Mouse (Mus musculus): ENCODE data around the gene Rab9b.

Gene Rab9b

DNA sequence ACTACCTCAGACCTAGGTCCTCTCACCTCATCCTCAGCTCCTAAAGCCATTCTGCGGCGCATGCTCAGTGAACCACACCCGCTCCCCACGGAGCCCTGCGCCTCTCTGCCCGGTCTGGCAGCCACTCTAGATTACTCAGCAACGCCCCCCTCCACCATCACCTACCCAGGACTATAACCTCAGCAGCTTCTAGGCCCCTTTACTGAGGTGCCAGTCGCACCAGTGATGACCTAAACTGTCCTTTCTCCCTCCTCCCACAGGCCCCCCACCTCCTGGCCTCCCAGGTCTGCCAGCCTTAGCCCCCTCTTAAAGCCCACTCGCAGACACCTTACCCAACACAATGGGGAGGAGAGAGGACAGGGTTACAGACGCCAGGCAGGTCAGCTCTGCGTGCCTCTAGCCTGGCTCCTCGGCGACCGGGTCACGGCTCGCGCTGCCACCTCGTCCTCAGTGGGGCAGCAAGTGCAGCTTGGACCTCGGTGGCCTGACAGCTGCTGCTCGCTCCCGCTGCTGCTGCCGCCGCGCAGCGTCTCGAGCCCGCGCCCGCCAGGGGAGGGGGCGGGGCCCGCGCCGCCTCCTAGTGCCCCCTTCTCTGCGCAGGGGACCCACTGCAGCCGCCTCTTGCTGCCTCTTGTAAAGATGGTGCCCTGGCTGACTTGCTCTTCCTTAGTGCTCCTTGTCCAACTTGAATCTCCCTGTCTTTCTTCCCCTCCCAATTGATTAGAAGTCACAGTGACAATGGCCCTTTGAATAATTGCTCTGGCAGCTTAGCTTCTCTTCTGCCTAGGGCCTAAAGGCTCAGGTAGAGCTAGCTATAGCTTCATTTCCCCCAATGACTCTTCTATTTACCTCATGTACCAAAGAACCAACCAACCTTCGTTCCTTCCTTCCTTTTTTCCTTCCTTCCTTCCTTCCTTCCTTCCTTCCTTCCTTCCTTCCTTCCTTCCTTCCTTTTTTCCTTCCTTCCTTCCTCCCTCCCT lies at the start of gene Rab9b:
Gene Rab9b, minus strand, starts transcription at position 695 of the 980 bp plus-strand sequence.
- DNase-seq (ENCODE audit: low read depth, low spot score), result peak; percentile 7

- no peak for DNase-seq (ENCODE audit: low read depth, low spot score)
These were observed 35.8 kb upstream of the Rab9b start for GRCm38 (mm10) chrX:136904369-136904768.

DNA sequence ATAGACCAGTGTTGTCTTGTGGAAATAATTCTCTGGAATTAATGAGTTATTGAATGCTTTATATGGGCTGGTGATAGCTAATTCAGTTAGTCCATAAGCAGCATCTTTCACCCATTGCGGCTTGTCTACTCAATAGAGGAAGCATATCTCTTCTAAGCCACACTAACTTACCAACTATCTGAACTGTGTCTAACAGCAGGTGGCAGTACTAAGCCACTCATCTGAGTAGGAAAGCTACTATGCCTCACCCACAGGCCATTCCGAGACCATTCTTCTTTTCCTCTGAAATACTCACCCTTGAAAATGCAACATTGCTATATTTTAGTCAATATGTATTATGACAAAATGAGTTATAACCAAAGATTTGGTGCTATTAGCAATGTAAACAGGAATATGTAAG lies 27.2 kb upstream of the Rab9b start:
- peak; percentile 5 for DNase-seq (ENCODE audit: low read depth, low spot score)

GRCm38 (mm10) chrX:136850300-136850699 lies 18.3 kb downstream of the Rab9b start:
- no peak for DNase-seq (ENCODE audit: low read depth, low spot score)

DNA sequence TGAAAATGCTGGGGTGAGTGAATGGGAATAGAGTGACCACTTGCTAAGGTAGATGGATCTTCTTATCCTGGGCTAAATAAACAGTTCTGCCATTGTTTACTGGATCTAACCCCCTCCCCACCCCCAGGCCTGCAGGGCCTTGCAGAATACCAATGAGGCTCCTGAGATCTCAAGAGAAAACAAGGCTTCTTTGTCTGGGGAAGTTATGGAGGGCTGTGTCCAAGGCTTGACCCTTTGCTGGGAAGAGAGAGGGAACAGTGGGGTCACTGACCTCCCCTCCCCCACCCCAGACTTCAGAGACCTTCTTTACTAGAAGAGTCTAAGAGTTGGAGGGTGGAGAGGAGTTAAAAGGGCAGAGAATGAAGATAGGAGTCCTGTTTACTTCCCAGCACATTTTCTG lies 39.9 kb downstream of the Rab9b start:
- DNase-seq (ENCODE audit: low read depth, low spot score), result no peak

DNA sequence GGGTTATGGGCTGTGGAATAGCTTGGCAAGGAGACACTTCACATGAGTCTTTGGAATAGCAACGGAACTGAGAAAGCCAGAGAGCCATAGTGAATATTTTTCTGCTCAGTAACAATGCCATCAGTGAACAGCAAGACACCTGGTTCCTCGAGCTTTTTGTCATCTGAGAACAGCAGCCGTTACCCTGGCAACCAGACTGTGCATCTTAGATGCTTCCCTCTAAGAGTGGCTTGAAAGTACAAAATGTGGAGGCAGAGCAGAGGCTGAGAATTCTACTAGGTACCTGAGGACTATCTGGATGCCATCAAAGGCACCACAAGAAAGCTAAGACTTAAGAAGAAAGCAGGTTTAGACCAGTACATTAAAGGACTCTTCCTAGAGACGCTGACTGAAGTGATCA lies 43.5 kb downstream of the Rab9b start:
- DNase-seq (ENCODE audit: low read depth, low spot score), result no peak

DNA sequence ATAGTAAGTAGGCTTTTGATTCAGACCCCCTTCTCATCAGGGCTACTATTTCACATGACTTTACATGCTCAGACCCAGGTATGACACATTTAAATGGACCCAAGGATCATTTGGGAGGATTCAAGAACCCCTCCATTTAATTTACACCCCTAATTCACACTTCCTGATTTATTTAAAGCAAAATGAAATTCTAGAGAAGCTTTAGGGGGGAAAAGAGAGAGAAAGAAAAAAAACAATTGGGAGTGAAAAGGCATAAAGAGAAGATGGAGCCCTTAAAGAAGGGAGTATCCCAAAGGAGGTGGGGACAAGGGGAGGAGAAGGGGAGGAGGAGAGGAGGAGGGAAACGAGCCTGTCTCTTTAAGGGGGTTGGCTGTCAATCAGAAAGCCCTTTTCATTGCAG lies 46.2 kb downstream of the Rab9b start, which contains the start of gene Plp1:
Gene Plp1, plus strand, starts transcription at position 301 of the 400 bp plus-strand sequence.
- DNase-seq (ENCODE audit: low read depth, low spot score), result no peak

DNA sequence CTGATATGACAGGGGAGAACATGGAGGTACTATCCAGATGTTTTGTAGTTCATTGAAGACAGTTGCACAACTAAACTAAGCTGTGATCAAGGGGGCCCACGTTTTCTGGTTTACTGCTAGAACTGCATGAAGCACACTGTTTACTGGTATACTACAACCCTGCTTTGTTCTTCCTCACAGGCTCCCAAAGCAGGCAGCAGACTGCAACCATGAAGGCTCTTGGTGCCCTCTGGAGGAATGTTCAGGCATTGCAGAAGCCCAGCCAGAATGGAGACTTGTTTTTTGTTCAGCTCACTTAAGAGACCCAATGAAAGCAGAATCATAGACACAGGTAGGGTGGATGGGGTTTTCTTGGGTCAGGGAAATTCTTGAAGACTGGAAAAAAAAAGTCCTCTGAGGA lies 48.3 kb downstream of the Rab9b start:
- DNase-seq (ENCODE audit: low read depth, low spot score), result peak; percentile 40

DNA sequence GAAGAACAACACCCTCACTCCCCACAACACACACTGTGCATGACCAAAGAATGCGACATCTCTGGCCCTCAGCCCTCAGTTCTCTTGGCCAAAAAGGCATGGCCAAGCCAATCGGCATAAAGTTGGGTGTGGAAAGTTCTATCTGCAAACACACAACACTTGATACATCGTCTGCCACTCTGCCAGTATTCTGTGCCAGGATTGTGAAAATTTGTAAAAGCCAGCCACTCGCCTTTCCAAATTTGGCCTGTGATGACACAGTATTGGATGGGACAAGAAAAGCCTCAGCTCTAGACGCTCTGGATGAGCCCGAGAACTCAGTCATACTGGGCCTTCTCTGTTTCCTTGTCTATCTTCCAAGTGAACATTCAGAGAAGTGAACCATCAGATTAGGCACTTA lies 48.8 kb downstream of the Rab9b start:
- no peak for DNase-seq (ENCODE audit: low read depth, low spot score)
